Mouse (Mus musculus) hindbrain, postnatal 0 days (tissue): ENCODE results near the gene Robo1. TPM values are rescaled to one million over a fixed set of nuclear protein-coding genes. Genes with fewer than 3 reads are reported as not detected.

Experiments
- ATAC-seq: fragments of 200-750 bp; cut with Nextera tagmentation; 2 replicates; pipeline ENCODE4 v1.8.0; 2017; ENCODE audit warnings: mild to moderate bottlenecking, moderate TSS enrichment, moderate library complexity
- DNase-seq: peaks from one replicate; pipeline ENCODE4 v3.0.0-alpha.2; 2015; ENCODE audit warnings: low spot score
- H3K27ac ChIP-seq: fragments of 300-500 bp; sonication (generic); 2 replicates; pipeline ENCODE4 v1.5.1; 2014; ENCODE audit warnings: mild to moderate bottlenecking
- H3K27me3 ChIP-seq: fragments of 300-500 bp; sonication (generic); 2 replicates; pipeline ENCODE4 v1.6.1; 2014; ENCODE audit warnings: low read length, mixed read lengths; ENCODE audit not compliant: insufficient read depth
- H3K36me3 ChIP-seq: fragments of 300-500 bp; sonication (generic); 2 replicates; pipeline ENCODE4 v1.6.1; 2014; ENCODE audit warnings: low read length, mixed read lengths; ENCODE audit not compliant: insufficient read depth
- H3K4me1 ChIP-seq: fragments of 300-500 bp; sonication (generic); 2 replicates; pipeline ENCODE4 v1.6.1; 2014; ENCODE audit warnings: antibody characterized with exemption, low read length, mixed read lengths; ENCODE audit not compliant: insufficient read depth
- H3K4me2 ChIP-seq: fragments of 300-500 bp; sonication (generic); 2 replicates; pipeline ENCODE4 v1.6.1; 2014; ENCODE audit warnings: low read depth, mild to moderate bottlenecking, low read length, moderate library complexity, mixed read lengths
- H3K4me3 ChIP-seq: fragments of 300-500 bp; sonication (generic); 2 replicates; pipeline ENCODE4 v1.5.1; 2014; ENCODE audit warnings: low read length
- H3K9ac ChIP-seq: fragments of 300-500 bp; sonication (generic); replicated peaks from 2 replicates; pipeline ENCODE4 v1.6.1; 2014; ENCODE audit warnings: mild to moderate bottlenecking, low read length, moderate library complexity, mixed read lengths
- H3K9me3 ChIP-seq: fragments of 300-500 bp; sonication (generic); 2 replicates; pipeline ENCODE4 v1.6.1; 2016; ENCODE audit warnings: low read length, mixed read lengths
- CTCF ChIP-seq: IDR thresholded peaks from 2 replicates; pipeline ENCODE4 v1.5.1; 2016; ENCODE audit warnings: antibody characterized with exemption, control low read depth, low read depth
- WGBS: fragments of 180-500 bp; shearing (Covaris S2); extraction: QIAGEN DNeasy Blood & Tissue Kit; methylation state at CpG from one replicate; pipeline ENCODE4 v1.1.7; 2014; 5-methylcytosine and 5-hydroxymethylcytosine counted together
- polyA plus RNA-seq: library from polyadenylated mRNA; unstranded; fragments of >200 nt; fragmentation: Nextera tagmentation; extraction: Ambion mirVana; gene quantifications from 2 replicates; pipeline ENCODE4 v1.2.1, GENCODE M21; 2015
- total RNA-seq: library from RNA; depleted of rRNA; stranded (reverse); fragments of >200 nt; gene quantifications from 2 replicates; pipeline ENCODE4 v1.2.3, GENCODE M21; 2014

The Robo1 gene
- total and polyA plus RNA-seq, 2 experiments from 2014 or later: 20.4 to 57.9 TPM

- Histone ChIP-seq H3K36me3 (no peaks in the 10 kb centered on the region), H3K9ac (no peak overlapping the region), H3K4me3 (no peak overlapping the region), H3K4me2 (peak overlapping the region; percentile 43), H3K9me3 (no peaks in the 10 kb centered on the region), H3K27me3 (no peaks in the 10 kb centered on the region), H3K27ac (no peak overlapping the region), H3K4me1 (peaks cover 7% of the 10 kb centered on the region; the same call in 1 of the 2 replicates)
- 9% methylated on average over 13 of the region's 13 CpGs for WGBS
- TF ChIP-seq CTCF: no peak
- peak; percentile 55; the same call in 1 of the 2 replicates for ATAC-seq
- DNase-seq: peak; percentile 22
These were observed 370.3 kb downstream of the Robo1 start for GRCm38 (mm10) chr16:72678450-72678849.

DNA sequence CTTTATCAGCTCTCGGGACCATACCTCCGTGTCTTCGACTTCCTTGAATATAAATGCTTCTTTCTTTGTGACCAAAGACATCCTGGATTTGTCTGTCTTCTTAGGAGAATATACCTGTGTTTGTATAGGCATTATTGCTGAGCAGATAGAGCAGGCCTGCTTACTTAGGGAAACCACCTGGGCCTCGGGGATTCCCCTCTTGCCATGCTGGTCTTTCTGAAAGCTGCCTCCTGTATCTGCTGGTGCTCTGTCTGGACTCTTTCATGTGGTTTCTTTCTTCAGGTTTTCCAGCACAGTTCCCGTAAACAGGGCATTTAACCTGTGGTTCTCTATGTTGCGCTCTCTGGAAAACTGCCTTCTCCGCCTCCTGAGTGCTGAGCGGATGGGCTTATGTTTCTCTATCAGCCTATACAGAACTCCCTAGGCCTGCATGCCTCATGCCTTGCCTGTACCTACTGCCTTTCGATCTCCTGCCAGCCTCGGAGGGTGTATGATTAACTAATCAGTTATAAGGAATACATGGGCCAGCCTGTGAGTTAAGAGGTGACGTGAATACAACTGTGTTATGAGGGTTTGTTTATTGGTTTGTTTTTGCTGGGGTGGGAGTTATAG lies 370.9 kb downstream of the Robo1 start:
- 61% methylated on average over 11 of the region's 11 CpGs for WGBS

DNA sequence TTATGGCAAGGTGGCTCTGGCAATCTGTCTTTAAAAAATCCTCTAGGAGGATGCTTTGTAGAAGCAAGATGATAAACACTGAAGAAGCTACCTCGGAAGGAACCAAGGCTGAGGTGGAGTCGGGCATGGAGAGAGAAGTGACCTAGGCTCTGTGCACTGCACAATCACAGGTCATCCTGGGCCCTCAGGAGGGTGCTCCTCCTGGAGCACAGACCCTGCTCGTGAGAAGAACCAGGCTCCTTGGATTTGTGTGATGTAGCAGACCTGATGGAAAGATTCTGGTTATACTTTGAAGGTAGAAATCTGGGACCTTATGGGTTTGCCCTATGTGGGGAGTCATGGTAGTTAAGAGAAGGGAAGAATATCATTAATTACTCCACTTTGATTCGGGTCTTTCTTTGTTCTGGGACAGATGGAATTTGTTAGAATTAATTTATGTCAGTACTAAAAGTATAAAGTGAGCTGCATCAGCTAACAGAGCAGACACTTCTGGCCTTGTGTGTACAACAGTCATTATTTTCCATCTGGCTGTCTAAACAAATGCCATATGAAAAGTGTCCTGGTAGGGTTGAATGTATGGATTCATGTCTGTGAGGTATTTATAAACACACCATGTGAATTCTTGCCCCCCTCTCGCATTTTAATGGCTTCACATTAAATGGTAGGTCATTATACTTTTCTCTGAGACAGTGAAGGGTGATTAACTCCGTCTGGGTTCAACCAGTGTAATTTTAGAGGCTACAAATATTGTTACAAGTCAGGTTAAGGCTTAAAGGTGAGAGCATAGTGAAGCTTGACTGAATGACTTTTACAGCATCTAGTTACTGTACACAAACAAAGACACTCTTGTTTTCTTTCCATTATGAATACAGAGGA lies 377.7 kb downstream of the Robo1 start:
- ATAC-seq: no peak
- no peak overlapping the region for H3K4me2 ChIP-seq
- no peaks in the 10 kb centered on the region for H3K27me3 ChIP-seq
- no peak for DNase-seq
- no peak for TF ChIP-seq CTCF
- H3K4me3 ChIP-seq: no peak overlapping the region
- no peak overlapping the region for H3K9ac ChIP-seq
- H3K27ac ChIP-seq: no peak overlapping the region
- H3K36me3 ChIP-seq: no peaks in the 10 kb centered on the region
- no peaks in the 10 kb centered on the region for H3K9me3 ChIP-seq
- WGBS: 68% methylated on average over 6 of the region's 6 CpGs
- no peaks in the 10 kb centered on the region for H3K4me1 ChIP-seq

More for the DNA sequence above, 370.9 kb downstream of the Robo1 start:
- TF ChIP-seq CTCF: no peak
- Histone ChIP-seq H3K4me3 (no peak overlapping the region), H3K9ac (no peak overlapping the region), H3K27ac (no peak overlapping the region), H3K27me3 (no peaks in the 10 kb centered on the region), H3K4me2 (peak overlapping the region; percentile 43), H3K4me1 (peaks cover 7% of the 10 kb centered on the region; the same call in 1 of the 2 replicates), H3K9me3 (no peaks in the 10 kb centered on the region), H3K36me3 (no peaks in the 10 kb centered on the region)
- DNase-seq: no peak
- no peak for ATAC-seq

DNA sequence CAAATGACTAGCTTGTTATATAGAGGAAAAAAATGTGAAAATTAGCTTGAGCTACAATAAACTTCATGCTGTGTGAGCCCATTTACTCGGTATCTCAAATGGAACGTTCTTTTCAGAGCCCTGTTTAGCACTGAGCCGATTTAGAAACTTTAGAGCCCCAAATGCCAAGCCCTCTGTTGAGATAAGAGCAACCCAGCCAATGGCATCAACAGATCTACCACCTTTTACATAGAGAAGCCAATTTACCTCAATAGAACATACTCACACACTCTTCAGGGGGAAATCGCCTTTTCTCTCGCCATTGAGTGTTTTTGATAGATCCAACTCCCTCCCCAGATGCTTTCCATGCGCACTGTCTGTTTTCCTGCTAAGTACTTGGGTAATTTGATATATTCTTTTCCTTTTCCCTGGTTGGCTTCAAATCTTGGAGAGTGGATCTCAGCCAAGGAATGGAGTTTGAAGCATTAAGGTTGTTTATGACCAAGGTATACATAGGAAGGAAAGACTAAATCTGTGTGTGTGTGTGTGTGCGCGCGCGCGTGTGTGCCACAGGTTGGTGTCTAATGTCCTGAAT lies 378.5 kb downstream of the Robo1 start:
- H3K9ac ChIP-seq: no peak overlapping the region
- no peaks in the 10 kb centered on the region for H3K4me1 ChIP-seq
- WGBS: 74% methylated on average over 11 of the region's 11 CpGs
- no peak overlapping the region for H3K4me2 ChIP-seq
- H3K4me3 ChIP-seq: no peak overlapping the region
- H3K27me3 ChIP-seq: no peaks in the 10 kb centered on the region
- ATAC-seq (no peak), DNase-seq (no peak)
- no peaks in the 10 kb centered on the region for H3K9me3 ChIP-seq
- no peaks in the 10 kb centered on the region for H3K36me3 ChIP-seq
- no peak overlapping the region for H3K27ac ChIP-seq
- TF ChIP-seq CTCF: no peak

DNA sequence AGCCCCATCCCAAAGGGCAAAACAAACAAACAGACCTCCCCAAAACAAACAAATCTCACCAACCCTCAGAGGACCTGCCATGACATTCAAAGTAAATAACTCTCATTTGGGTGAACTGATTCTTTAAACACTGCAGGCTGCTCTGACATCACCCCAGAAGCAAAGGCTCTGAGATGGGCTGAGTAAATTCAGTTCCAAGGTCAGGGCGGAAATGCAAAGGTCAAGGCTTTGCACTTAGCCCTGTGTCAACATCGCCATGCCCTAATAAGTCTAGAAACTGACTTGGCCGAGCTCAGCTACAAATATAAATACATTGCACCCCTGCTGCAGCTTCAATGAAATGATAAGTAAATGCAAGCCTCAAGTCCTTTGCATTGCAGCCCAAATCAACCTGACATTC lies 379.5 kb downstream of the Robo1 start:
- no peak for TF ChIP-seq CTCF
- Histone ChIP-seq H3K4me2 (no peak overlapping the region), H3K27me3 (no peaks in the 10 kb centered on the region), H3K27ac (no peak overlapping the region), H3K4me3 (no peak overlapping the region), H3K36me3 (no peaks in the 10 kb centered on the region), H3K9me3 (no peaks in the 10 kb centered on the region), H3K9ac (no peak overlapping the region), H3K4me1 (no peaks in the 10 kb centered on the region)
- ATAC-seq: no peak
- DNase-seq: no peak
- WGBS: 69% methylated on average over 3 of the region's 3 CpGs

GRCm38 (mm10) chr16:72688185-72688681 lies 380.1 kb downstream of the Robo1 start:
- Histone ChIP-seq H3K9ac (no peak overlapping the region), H3K36me3 (no peaks in the 10 kb centered on the region), H3K4me3 (no peak overlapping the region), H3K4me1 (no peaks in the 10 kb centered on the region), H3K27ac (no peak overlapping the region), H3K27me3 (no peaks in the 10 kb centered on the region), H3K9me3 (no peaks in the 10 kb centered on the region), H3K4me2 (no peak overlapping the region)
- 63% methylated on average over 6 of the region's 6 CpGs for WGBS
- TF ChIP-seq CTCF: no peak
- DNase-seq (peak; percentile 36), ATAC-seq (peak; percentile 49)
